Mouse (Mus musculus) hindlimb bud, embryonic 11.5 days (tissue): ENCODE data around the gene Rfc2.

Source experiments
- DNase-seq: peaks from one replicate; pipeline ENCODE4 v3.0.0-alpha.2; 2012; ENCODE audit warnings: low read depth, low spot score; ENCODE audit errors: extremely low spot score

Gene Rfc2

DNA sequence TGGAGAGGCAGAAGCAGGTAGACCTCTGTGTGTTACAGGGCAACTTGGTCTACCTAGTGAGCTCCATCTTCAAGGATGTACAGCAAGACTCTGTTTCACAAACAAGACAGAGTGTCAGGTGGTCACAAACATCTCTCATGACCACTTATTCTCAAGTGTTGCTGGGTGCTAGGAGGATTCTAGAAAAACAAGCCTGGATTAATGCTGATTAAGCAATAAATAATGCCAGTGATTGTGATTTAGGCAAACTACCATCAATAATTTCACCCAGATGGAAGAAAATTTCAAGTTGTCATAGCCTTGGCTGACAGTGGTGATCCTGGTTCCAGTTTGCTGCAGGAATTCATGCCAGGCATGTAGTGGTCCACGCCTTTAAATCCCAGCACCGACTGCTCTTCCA, 16.9 kb upstream of the Rfc2 start:
- DNase-seq: no peak

DNA sequence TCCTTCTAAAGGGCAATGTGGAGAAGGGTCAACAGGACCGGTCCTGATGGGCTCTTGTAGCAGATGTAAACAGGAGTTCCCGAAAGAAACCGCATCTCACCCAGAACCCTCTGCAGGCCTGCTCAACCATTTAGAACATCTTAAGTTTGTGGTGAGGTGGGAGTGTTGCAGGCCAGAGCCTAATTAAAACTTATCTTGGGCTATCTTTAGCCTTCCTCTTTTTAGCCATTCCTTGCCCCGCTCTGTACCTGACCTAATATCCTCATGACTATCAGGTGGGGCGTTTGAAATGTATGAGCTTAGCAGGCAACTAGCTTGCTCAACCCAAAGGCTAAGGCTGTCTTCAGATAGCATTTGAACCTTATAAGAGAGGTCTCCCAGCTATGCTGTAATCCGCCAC, 15.5 kb upstream of the Rfc2 start:
- DNase-seq: no peak

DNA sequence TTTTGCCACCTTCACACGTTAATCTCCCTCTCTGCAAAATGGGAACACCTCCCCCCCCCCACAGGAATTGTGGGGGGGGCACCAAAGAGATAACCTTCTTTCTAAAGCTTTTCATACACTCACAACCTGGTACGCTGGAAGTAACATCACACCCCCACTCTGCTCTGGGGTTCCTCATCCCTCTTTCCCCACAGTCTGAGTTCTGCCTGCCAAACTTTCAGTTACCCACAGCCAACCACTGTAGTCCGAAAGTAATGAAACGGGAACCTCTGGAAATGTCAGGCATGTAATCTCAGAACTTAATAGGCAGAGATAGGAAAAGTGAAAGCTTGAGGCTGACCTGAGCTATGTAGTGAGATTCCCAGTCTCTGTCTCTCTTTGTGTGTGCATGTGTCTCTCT, 13.7 kb upstream of the Rfc2 start:
- no peak for DNase-seq

DNA sequence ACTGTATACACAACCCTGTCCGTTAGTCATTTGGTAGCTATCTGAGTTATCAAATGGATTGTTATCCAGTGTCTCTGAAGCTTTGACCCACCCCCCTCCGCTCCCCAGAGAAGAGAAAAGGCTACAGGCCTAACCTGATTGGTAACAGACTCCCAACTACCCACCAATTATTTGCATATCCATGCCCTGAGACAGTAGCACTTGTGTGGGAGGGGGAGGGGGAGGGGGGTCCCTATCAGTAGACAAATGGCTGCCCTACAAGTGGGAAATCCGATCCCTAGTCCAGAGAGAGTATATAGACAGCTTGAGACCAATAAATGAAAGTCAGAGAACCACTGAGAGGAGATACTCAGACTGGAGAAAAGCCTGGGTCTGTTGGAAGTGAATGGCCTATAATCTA, 13.1 kb upstream of the Rfc2 start:
- no peak for DNase-seq

DNA sequence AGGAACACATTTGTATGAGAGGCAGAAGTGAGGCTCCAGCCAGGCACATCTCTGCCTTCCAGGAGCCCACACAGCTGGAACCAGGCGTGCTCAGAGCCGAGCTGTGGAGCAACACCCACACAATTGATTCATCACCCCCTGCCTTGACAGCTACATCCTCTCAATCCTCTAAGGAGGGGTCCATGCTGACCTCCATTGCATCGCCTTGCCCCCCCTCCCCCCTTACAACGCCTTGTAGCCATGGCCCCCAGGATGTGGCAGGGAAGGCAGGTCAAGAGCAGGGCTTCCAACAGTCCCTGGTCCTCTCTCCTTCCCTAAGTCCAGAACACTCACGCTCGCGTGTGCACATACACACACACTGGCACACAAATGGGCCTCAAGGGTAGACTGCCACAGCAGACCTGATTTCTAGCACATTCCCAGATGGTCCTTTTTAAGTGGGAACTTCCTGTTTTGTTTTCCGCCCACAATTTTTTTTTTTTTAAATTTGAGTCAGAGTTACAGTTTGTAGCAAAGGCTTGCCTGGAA, 12.1 kb upstream of the Rfc2 start:
- no peak for DNase-seq

DNA sequence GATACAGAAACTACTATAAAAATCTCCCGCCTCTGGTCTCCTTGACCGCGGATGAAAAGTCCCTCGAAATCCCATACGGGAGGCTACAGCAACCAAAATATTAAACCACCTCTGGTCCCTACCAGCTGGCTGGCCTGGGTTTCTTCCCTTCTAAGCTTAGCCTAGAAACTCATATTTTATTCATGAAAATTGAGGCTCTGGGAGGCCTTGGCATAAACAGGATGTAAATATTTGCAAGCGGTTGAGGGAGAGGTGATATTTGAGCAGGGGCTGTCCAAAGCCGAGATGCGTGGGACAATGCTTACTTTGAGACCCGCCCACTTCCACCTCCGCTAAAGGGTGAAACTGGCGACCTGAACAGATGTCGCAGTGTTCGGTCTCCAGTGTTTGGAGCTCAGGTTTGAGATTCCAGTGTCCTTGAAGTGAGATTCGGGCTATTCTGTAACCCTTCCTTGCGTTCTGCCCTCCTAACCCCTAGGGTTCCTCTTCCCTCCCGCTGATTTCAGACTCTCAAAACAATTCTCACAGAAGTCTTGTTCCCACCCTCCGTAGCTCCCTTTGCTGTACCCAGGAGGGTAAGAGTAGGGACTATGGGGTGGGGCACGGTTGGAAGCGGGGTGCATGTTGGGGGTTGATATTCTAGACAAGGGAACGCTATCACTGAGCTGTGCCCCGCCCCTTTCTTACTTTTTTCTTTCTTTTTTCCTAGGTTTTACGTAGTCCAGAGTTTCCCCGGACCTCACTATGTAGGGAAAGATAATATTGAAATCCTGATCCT, 9.2 kb upstream of the Rfc2 start:
- DNase-seq: peak; percentile 60

DNA sequence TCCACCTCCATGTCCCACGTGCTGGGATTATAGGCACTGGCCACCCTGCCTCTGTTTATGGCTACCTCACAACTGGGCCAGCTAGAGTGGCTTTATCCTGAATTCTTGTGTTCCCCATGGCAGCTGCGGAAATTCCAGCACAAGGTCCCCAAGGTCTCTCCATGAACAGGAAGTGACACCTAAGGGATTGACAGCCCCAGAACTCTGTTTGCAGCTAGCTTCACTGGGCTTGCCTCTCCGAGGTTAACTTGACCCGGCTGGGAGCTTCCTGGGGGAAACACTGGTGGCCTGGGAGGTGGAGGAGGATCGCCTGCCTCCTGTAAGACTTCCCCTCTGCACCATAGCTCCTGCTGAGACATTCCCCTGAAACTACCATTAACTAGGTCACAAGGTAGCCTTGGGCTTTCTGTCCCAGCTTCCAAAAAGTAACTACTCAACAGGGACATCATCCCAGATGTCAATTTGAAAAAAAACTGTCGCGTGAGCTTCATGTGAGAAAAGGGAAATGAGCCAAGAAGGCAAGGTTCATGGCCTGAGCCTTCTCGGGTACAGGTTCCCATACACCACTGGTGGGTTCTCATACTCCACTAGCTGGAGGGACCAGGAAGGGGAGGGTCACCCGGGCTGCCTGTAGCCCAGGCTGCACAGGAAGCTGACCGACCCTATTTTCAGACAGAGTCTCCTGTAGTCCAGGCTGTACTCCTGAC, 8.5 kb upstream of the Rfc2 start:
- DNase-seq: no peak

DNA sequence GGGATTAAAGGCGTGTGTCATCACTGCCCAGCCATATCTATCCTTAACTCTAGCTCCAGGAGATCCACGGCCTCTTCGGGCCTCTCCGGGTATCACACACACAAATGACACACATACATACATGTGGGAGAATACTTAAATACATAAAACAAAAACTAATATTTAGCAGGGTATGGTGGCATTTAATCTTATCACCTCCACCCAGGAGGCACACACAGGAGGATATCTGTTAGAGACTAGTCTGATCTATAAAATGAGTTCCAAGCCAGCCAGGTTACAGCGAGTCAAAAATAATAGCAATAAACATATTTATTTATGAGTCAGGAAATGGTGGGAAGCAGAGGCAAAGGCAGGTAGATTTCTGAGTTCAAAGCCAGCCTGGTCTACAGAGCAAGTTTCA, 5.3 kb upstream of the Rfc2 start:
- no peak for DNase-seq

DNA sequence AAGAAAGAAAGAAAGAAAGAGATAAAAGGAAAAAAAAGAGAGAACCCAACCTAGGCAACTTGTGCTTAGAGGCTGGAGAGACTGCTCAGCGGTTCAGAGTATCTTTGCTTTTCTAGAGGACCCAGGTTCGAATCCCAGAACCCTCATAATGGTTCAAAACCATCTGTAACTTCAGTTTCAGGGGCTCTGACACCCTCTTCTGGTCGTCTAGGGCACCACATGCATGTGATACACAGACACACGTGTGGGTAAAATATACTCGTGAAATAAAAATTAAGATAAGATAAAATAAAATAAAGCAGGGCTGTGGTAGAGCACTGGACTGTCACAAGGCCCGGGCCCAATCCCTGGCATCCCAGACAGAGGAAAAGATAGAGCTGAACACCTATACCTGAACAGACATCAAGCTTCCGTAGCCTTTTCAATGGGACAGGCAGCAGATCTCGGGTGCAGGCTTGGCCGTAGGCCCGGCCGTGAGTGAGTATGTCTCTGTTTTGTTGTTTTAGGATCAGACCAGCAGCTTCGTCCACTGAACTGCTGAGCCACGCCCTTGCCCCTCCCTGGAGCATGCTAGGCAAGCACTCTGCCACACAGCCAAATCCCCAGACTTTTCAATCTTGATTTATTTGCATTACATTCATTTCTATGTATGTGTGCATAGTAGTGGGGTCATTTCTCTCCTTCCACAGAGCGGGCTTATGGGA, 4.5 kb upstream of the Rfc2 start:
- DNase-seq: no peak

DNA sequence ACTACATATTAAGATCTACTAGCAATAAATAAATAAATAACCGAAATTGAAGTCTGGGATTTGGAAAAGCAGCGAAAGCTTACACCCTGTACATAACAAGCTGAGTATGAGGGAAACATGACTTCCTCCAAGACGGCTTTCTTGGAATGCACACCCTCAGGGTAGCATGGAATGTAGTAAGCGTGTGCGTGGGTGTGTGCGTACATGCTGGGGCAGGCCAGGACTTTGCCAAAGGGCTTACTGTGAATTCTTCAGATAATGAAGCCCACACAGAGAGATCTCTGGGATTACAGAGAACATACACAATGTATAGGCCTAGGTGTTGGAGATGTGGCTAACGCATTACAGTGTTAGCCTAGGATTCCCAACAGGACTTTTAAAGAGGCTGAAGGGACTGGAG, 3.6 kb upstream of the Rfc2 start:
- no peak for DNase-seq

DNA sequence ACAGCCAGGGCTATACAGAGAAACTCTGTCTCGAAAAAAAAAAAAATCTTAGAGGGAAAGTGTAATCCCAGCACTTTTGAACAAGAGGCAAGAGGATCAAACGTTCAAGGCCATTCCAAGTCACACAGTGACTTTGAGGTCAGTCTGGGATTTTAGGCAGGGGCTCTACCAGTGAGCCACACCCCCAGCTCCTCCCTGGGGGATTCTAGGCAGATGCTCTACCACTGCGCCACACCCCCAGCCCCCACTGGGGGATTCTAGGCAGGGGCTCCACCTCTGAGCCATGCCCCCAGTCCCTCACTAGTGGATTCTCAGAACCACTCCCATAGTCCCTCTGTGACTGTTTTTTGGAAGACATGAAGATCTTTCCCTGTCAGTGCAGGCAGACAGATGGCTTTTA, 2.0 kb upstream of the Rfc2 start:
- no peak for DNase-seq

DNA sequence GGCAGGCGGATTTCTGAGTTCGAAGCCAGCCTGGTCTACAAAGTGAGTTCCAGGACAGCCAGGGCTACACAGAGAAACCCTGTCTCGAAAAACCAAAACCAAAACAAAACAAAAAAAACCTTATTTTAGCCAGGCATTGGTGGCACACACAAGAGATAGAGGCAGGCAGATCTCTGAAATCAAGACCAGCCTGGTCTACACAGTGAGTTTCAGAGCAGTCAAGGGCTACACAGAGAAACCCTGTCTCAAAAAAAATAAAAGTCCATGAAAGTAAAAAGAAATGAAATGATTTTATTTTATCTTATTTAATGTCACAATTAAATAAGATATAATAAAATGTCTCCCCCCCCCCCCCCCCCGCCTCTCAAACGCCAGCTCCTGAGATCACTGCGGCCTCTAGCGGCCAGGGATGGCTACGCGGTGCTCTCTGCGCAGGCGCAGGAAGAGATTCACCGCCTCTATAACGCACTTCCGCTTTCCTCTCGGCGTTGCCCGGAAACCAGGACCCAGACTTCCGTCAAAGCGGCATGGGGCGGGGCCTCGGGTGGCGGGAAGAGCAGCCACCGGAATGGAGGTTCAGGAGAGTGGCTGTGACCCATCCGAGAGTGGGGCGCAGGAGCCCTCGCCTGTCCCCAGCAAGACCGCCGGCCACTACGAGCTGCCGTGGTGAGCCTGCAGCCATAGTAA, 1.2 kb downstream of the Rfc2 start:
- peak; percentile 93 for DNase-seq

DNA sequence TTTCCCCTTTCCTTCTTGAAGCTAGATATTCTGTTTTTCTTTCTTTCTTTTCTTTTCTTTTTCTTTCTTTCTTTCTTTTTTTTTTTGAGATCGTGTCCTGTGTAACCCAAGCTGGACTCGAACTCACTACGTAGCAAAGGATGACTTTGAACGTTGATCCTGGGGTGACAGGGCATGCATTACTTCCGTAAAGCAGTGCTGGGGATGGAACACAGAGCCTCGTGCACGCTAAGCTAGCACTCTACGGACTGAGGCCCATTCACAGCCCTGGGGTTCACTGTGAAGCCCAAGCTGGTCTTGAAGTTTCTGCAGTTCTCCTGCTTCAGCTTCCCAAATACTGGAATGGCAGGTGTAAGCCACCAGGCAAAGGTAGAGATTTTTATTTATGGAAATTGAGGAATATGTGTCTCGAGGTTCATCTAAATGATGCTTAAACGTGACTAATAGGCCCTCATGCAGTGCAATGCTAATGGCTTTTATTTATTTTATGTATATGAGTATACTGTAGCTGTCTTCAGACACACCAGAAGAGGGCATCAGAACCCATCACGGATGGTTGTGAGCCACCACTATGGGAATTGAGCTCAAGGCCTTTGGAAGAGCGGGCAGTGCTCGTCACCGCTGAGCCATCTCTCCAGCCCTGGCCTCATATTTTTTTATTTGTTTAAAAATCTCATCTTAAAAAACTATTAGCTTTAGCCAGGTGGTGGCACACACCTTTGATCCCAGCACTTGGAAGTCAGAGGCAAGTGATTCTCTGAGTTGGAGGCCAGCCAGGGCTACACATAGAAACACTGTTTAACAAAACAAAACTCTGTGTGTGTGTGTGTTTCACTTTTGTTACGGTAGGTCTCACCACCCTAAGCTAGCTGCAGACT, 2.1 kb downstream of the Rfc2 start:
- no peak for DNase-seq

DNA sequence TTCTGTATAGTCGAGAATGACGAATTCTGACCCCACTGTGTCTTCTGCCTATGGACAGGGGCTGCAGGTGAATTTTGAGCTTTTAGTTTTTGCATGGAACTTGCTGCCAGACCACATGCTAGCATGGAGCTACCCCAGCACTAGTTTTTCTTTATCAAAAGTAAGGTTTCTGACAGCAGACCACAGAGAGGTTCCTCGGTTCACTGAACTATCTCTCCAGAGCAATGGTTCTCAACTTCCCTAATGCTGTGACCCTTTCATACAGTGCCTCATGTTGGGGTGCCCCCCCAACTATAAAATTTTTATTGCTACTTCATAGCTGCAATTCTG, 2.7 kb downstream of the Rfc2 start:
- no peak for DNase-seq

DNA sequence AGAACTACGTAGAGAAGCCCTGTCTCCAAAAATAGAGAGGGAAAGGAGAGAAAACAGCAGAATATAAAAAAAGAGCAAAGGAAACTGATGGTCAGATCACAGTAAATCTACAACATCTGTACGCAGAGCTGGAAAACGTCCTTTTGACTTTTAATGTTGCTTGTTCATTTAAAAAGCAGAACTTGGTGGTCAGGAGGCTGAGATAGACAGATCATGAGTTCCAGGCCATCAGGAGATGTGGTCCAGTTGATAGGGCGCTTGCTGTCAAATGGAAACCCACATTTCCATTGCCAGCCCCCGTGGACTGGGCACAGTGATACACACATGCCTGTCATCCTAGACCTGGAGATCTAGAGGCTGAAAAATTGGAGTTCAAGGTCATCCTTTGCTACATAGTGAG, 3.6 kb downstream of the Rfc2 start:
- no peak for DNase-seq

DNA sequence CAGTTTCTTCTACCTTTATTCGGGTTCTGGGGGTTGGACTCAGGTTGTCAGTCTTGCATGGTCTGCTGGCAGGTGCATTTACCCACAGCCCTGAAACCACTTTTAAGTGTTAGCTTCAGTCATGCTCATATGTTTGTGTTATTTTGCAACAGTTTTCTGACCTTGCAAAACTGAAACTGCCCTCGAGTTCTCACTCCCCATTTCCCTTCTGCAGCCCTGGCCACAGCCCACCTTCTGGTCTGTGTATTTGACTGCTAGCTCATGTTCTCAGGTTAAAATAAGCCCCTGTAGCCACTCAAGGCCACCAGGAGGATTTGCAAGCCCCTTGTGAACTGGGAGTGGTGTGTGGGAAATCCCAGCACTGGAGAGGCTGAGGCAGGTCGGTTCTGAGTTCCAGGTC, 8.7 kb downstream of the Rfc2 start:
- no peak for DNase-seq

DNA sequence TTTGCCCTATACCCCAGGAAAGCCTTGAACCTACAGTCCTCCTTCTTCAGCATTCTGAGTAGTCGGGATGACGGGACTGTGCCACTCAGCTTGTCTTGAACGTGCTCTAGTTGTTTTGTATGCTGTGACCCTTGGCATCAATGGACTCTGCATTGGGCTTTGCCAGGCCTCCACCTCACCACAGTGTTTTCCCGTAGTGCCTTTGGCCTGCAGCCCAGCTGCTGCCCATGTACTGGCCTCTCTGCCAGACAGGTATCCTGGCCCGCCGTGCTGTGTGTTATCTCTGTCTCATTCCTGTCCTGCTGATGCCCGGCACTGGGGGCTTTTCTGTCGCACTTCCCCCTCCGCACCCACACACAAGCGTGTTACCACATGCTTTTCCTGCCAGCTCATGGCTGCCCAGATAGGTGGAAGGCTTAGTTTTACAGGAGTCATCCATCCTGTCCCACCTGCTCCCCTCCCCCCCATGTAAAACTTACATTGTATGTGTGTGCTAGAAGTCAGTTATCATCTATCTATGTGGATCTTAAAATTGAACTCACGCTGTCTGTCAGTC, 10.9 kb downstream of the Rfc2 start:
- no peak for DNase-seq

DNA sequence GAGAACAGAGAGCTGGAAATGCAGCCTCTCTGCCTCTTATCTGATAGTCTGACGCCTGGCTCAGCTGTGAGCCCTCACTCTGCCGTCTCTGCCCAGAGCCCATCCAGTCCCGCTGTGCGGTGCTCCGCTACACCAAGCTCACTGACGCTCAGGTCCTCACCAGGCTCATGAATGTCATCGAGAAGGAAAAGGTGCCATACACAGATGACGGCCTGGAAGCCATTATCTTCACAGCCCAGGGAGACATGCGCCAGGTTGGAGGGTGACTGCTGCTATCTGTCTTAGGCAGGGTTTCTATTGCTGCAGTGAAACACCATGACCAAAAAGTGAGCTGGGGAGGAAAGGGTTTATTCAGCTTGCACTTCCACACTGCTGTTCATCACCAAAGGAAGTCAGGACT, 11.9 kb downstream of the Rfc2 start:
- DNase-seq: no peak

DNA sequence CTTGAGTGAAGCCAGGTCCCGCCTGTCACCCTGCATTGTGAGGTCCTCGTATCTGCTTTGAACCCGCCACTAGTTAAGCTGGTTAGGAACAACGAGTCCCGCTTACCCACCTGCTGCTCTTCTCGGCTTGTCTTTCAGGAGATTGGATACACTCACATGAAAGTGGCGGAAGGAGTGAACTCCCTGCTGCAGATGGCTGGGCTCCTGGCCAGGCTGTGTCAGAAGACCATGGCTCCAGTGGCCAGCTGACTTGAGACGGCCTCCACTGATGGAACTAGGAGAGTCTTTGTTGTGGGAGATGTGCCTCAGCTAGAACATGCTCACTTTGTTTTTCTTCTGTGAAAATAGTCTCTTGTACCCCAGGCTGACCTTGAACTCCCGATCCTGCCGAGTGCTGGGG, 16.5 kb downstream of the Rfc2 start:
- DNase-seq: no peak

DNA sequence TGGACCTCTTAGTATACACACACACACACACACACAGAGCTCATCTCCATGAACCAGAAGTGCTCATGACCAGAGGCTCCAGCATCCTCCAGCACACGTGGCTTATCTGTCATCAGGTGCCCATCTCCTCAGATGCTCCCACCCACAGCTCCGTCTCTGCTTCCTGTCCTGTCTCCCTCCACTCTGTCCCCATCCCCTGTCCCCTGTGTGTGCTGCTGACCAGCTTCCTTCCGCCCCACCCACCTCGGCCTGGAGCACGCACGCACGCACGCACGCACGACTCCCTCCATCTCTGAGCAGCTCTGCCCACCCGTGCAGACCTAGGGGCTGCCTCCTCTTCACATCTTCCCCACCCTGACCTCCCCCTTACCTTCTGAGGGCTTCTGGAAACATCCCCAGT, 23.2 kb downstream of the Rfc2 start:
- DNase-seq: no peak
